Mouse (Mus musculus) spleen, adult 2 months (tissue): Measurements from ENCODE around the gene Trrap. TPM values are rescaled to one million over a fixed set of nuclear protein-coding genes. Genes with fewer than 3 reads are reported as not detected.

Experiments used
- DNase-seq, 2 experiments: peaks; one replicate each; pipeline versions ENCODE4 v3.0.0 to v3.0.0-alpha.2; 2012 to 2021; ENCODE audit warnings: low spot score in 2 of 2, low read depth in 1 of 2
- H3K27ac ChIP-seq: fragments of 200-500 bp; 2 replicates; pipeline ENCODE4 v1.5.1; 2012; ENCODE audit warnings: low read length, inconsistent platforms; ENCODE audit not compliant: insufficient read depth
- H3K27me3 ChIP-seq: fragments of 200-500 bp; 2 replicates; pipeline ENCODE4 v1.6.1; 2012; ENCODE audit warnings: mild to moderate bottlenecking, moderate library complexity, low read length, inconsistent platforms; ENCODE audit not compliant: control insufficient read depth, insufficient read depth
- H3K36me3 ChIP-seq: fragments of 200-500 bp; 2 replicates; pipeline ENCODE4 v1.6.1; 2012; ENCODE audit warnings: mild to moderate bottlenecking, low read length, inconsistent platforms; ENCODE audit not compliant: control insufficient read depth, insufficient read depth
- H3K4me1 ChIP-seq: fragments of 200-500 bp; 2 replicates; pipeline ENCODE4 v1.6.1; 2011; ENCODE audit warnings: inconsistent platforms; ENCODE audit not compliant: control insufficient read depth, insufficient read depth, insufficient read length
- H3K4me3 ChIP-seq: fragments of 200-500 bp; 2 replicates; pipeline ENCODE4 v1.5.1; 2011; ENCODE audit warnings: mild to moderate bottlenecking, inconsistent platforms; ENCODE audit not compliant: insufficient read depth, insufficient read length; ENCODE audit errors: extremely low read depth
- CTCF ChIP-seq: fragments of 200-500 bp; IDR thresholded peaks from 2 replicates; pipeline ENCODE4 v1.5.1; 2011; ENCODE audit warnings: mild to moderate bottlenecking, inconsistent platforms; ENCODE audit not compliant: insufficient read depth, insufficient read length, insufficient replicate concordance; ENCODE audit errors: extremely low read depth
- POLR2A ChIP-seq: fragments of 200-500 bp; IDR thresholded peaks from 2 replicates; pipeline ENCODE4 v1.6.1; 2011; ENCODE audit warnings: low read depth, low read length, inconsistent platforms
- WGBS: fragments of 180-500 bp; shearing (Covaris S2); methylation state at CpG from one replicate; pipeline ENCODE4 v1.1.7; 2018; 5-methylcytosine and 5-hydroxymethylcytosine counted together
- polyA plus RNA-seq: library from polyadenylated mRNA; depleted of rRNA; stranded (reverse); fragments of >200 nt; gene quantifications from 2 replicates; pipeline ENCODE4 v1.2.3, GENCODE M21; 2012

Trrap gene
- polyA plus RNA-seq, 1 experiment: 93.8 TPM

DNA sequence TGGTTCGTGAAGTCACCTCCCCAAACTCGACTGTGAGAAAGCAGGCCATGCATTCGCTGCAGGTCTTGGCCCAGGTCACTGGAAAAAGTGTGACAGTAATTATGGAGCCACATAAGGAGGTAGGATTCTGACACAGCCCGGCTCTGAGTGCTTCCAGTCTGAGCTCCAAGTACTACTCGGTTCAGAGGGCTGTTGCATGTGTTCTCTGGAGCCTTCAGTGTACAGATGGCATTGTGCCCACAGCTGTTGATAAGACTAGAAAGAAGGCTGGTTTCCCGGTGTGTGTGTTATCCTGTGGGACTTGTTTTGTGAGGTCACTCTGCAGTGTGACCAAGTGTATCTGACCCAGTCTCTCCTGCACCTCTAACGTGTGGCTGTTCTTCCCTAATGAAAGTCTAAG, 36.6 kb downstream of the Trrap start:
- Histone ChIP-seq H3K27me3 (no peaks in the 10 kb centered on the region), H3K4me3 (no peak overlapping the region), H3K36me3 (peaks cover 75% of the 10 kb centered on the region), H3K27ac (no peak overlapping the region), H3K4me1 (no peaks in the 10 kb centered on the region)
- 91% methylated on average over 7 of the region's 7 CpGs for WGBS
- DNase-seq: no peak
- TF ChIP-seq POLR2A (no peak), CTCF (no peak)

DNA sequence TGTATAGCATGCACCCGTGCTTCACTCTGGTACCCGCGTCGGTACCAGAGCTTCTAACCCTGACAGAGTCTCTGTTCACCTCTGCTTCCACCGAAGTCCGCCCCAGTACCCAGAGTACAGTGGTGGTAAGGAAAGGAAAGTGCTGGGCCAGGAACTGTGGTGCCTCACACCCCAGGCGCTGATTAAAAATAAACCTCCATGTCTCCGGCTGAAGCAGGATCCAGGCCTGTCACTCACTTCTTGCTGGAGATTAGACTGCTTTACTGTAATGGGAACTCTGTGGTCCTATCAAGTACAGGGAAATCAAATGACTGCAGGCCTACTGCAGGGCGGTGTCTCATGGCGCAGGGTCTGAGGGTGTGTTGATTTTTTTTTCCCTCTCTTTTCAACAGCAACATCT, 39.4 kb downstream of the Trrap start:
- no peaks in the 10 kb centered on the region for H3K4me1 ChIP-seq
- no peak overlapping the region for H3K27ac ChIP-seq
- no peak overlapping the region for H3K4me3 ChIP-seq
- DNase-seq: no peak
- H3K27me3 ChIP-seq: no peaks in the 10 kb centered on the region
- TF ChIP-seq CTCF (no peak), POLR2A (no peak)
- WGBS: 93% methylated on average over 10 of the region's 10 CpGs
- H3K36me3 ChIP-seq: peaks cover 71% of the 10 kb centered on the region

DNA sequence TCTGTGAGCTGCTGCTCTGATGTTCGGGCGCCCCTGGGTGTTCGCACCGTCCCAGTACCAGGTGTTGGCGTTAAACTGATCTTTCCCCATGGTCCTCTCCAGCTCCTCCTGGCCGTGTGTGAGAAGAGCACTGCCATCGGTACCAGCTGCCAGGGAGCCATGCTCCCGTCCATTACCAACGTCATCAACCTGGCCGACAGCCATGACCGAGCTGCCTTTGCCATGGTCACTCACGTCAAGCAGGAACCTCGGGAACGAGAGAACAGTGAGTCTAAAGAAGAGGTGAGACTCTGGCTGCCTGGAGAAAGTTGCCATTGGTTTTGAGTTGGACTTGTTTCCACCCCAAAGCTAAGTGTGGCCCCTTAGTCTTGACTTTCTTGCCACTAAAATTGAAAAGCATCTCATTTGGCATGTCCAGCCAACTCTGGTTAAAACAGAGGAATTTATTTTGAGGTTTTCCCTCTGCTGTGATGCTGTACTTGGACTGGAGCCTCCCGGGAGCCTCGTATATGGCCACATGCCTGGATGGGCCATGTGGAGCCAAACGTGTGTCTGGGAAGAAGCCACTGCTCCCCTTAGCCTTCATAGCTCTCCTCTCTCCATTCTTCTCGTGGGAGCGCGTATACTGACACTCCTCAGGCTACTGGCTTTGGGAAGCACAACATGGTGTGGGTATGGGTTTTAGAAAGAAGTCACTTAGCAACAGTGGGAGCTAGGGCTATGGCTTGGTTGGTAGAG, 61.0 kb downstream of the Trrap start:
- Histone ChIP-seq H3K27ac (no peak overlapping the region), H3K27me3 (no peaks in the 10 kb centered on the region), H3K4me1 (no peaks in the 10 kb centered on the region), H3K4me3 (no peak overlapping the region), H3K36me3 (peaks cover 66% of the 10 kb centered on the region)
- no peak for DNase-seq
- WGBS: 95% methylated on average over 20 of the region's 20 CpGs
- no peak for TF ChIP-seq CTCF
- no peak for TF ChIP-seq POLR2A

DNA sequence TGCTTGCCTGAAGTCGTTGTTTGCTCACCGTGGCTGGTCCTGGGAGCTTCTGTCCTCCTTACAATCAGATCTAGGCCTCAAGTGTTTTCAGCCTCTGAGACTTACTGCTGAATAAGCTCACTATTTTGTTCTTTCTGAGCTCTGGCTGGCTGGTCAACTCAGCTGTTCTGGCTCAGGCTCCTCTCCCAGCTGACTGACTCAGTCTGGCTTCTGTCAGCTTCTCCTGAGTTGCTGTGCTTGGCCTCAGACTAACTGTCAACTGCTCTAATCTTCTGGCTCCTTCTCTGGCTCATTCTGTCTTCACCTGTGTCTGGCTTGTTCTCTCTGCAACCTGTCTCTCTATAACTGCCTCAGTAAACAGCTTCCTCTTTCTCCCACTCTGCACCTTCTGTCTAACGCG, 62.1 kb downstream of the Trrap start:
- 89% methylated on average over 4 of the region's 4 CpGs for WGBS
- H3K4me1 ChIP-seq: no peaks in the 10 kb centered on the region
- DNase-seq: no peak
- no peaks in the 10 kb centered on the region for H3K27me3 ChIP-seq
- H3K4me3 ChIP-seq: no peak overlapping the region
- TF ChIP-seq CTCF (no peak), POLR2A (no peak)
- peaks cover 61% of the 10 kb centered on the region for H3K36me3 ChIP-seq
- no peak overlapping the region for H3K27ac ChIP-seq

DNA sequence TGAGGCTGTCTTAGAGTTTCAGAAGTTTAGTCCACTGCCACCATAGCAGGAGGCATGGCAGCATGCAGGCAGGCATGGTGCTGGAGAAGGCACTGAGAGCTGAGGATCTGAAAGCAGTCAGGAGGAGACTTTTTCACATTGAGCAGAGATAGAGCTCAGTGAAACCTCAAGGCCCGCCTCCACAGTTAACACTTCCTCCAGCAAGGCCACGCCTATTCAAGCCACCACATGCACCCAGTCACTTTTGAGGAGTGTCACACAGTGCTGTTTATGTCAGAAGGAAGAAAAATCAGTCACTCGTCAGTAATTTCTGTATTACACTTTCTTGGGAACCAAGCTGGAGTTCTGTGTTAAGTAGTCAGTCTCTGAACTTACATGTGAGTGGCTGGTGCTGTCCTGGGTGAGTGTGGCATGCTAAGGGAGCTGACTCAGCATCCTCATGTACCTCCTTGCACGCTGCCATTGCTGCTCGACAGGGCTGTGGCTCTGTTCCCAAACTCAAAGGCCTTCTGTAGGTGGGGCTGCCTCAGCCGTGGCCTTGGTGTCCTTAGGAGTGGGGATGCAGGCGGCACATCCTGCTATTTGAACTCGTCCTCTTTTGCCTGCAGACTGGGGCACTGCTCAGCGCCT, 64.4 kb downstream of the Trrap start:
- TF ChIP-seq CTCF: no peak
- TF ChIP-seq POLR2A: no peak
- peaks cover 61% of the 10 kb centered on the region for H3K36me3 ChIP-seq
- no peaks in the 10 kb centered on the region for H3K27me3 ChIP-seq
- H3K4me3 ChIP-seq: no peak overlapping the region
- DNase-seq: no peak
- no peak overlapping the region for H3K27ac ChIP-seq
- 76% methylated on average over 9 of the region's 9 CpGs for WGBS
- no peaks in the 10 kb centered on the region for H3K4me1 ChIP-seq

DNA sequence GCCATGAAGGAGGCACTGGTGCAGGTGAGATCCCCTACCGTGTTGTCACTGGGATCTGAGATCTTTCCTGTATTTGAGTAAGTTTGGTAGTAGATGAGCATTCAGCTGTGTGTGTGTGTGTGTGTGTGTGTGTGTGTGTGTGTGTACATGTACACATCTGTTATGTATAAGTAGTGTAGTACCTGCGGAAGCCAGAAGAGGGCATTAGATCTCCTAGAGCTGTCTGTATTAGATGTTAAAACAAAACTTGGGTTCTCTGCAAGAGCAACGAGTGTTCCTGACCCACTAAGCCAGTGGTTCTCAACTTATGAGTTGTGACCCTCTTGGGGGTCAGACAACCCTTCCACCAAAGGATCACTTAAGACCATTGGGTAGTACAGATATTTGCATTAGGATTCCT, 68.6 kb downstream of the Trrap start:
- no peaks in the 10 kb centered on the region for H3K27me3 ChIP-seq
- H3K27ac ChIP-seq: no peak overlapping the region
- no peak overlapping the region for H3K4me3 ChIP-seq
- DNase-seq: no peak
- no peaks in the 10 kb centered on the region for H3K4me1 ChIP-seq
- WGBS: 91% methylated on average over 3 of the region's 3 CpGs
- H3K36me3 ChIP-seq: peaks cover 55% of the 10 kb centered on the region
- no peak for TF ChIP-seq POLR2A
- no peak for TF ChIP-seq CTCF

DNA sequence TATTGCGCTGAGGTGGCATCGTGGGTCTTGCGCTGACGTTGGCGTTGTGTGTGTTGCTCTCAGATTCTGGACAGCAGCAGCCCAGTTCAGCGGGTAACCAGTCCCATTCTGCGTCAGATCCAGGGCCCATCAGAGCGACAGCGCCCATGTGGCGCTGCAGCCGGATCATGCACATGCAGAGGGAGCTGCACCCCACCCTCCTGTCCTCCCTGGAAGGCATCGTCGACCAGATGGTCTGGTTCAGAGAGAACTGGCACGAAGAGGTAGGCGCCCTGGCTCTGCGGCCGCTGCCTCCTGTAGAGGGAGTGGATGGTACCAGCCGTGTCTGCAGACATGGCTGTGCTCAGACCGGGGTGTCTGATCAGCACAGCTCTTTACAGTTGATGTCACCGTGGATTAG, 77.8 kb downstream of the Trrap start:
- TF ChIP-seq POLR2A (no peak), CTCF (no peak)
- 94% methylated on average over 20 of the region's 20 CpGs for WGBS
- DNase-seq: no peak
- no peak overlapping the region for H3K27ac ChIP-seq
- H3K27me3 ChIP-seq: no peaks in the 10 kb centered on the region
- H3K36me3 ChIP-seq: peaks cover 62% of the 10 kb centered on the region
- H3K4me1 ChIP-seq: no peaks in the 10 kb centered on the region
- no peak overlapping the region for H3K4me3 ChIP-seq
